Mouse (Mus musculus) intestine, postnatal 0 days (tissue): ENCODE data around the gene Nol4l. TPM values are rescaled to one million over a fixed set of nuclear protein-coding genes. Genes with fewer than 3 reads are reported as not detected.

Experiments used
- ATAC-seq: fragments of 200-750 bp; cut with Nextera tagmentation; 2 replicates; pipeline ENCODE4 v1.8.0; 2017; ENCODE audit warnings: mild to moderate bottlenecking, moderate TSS enrichment, moderate library complexity
- H3K27ac ChIP-seq: fragments of 300-500 bp; sonication (generic); 2 replicates; pipeline ENCODE4 v1.5.1; 2014; ENCODE audit warnings: mild to moderate bottlenecking, low read depth, low read length, moderate library complexity
- H3K27me3 ChIP-seq: fragments of 300-500 bp; sonication (generic); replicated peaks from 2 replicates; pipeline ENCODE4 v1.6.1; 2014; ENCODE audit warnings: low read length, mixed read lengths; ENCODE audit not compliant: control insufficient read depth, insufficient read depth
- H3K36me3 ChIP-seq: fragments of 300-500 bp; sonication (generic); 2 replicates; pipeline ENCODE4 v1.6.1; 2014; ENCODE audit warnings: mild to moderate bottlenecking, moderate library complexity; ENCODE audit not compliant: control insufficient read depth, insufficient read depth
- H3K4me1 ChIP-seq: fragments of 300-500 bp; sonication (generic); replicated peaks from 2 replicates; pipeline ENCODE4 v1.6.1; 2014; ENCODE audit warnings: antibody characterized with exemption, low read length, mixed read lengths; ENCODE audit not compliant: control insufficient read depth, insufficient read depth
- H3K4me2 ChIP-seq: fragments of 300-500 bp; sonication (generic); replicated peaks from 2 replicates; pipeline ENCODE4 v1.6.1; 2014; ENCODE audit warnings: low read depth, mild to moderate bottlenecking, moderate library complexity
- H3K4me3 ChIP-seq: fragments of 300-500 bp; sonication (generic); 2 replicates; pipeline ENCODE4 v1.5.1; 2014; ENCODE audit warnings: low read depth, low read length
- H3K9ac ChIP-seq: fragments of 300-500 bp; sonication (generic); 2 replicates; pipeline ENCODE4 v1.6.1; 2014; ENCODE audit warnings: mild to moderate bottlenecking, low read depth, low read length
- H3K9me3 ChIP-seq: fragments of 300-500 bp; sonication (generic); 2 replicates; pipeline ENCODE4 v1.6.1; 2016; ENCODE audit warnings: mixed run types; ENCODE audit not compliant: control insufficient read depth
- CTCF ChIP-seq: sonication (generic); IDR thresholded peaks from 2 replicates; pipeline ENCODE4 v1.5.1; 2016; ENCODE audit warnings: low read depth, mild to moderate bottlenecking, control low read depth, antibody characterized with exemption, moderate library complexity
- WGBS: fragments of 180-500 bp; shearing (Covaris S2); extraction: QIAGEN DNeasy Blood & Tissue Kit; methylation state at CpG from one replicate; pipeline ENCODE4 v1.1.7; 2014; 5-methylcytosine and 5-hydroxymethylcytosine counted together
- polyA plus RNA-seq: library from polyadenylated mRNA; unstranded; fragments of >200 nt; fragmentation: Nextera tagmentation; extraction: Ambion mirVana; gene quantifications from 2 replicates; pipeline ENCODE4 v1.2.1, GENCODE M21; 2015

Gene Nol4l
- polyA plus RNA-seq, 1 experiment from 2014 or later, result 21.9 TPM

GRCm38 (mm10) chr2:153425998-153426670 lies 103.6 kb downstream of the Nol4l start:
- TF ChIP-seq CTCF, result no peak
- H3K4me3 ChIP-seq, result no peak overlapping the region
- H3K9ac ChIP-seq, result no peak overlapping the region
- peak overlapping the region; percentile 95 for H3K27ac ChIP-seq
- H3K4me1 ChIP-seq, result peaks cover 25% of the 10 kb centered on the region
- ATAC-seq, result no peak
- H3K27me3 ChIP-seq, result no peaks in the 10 kb centered on the region
- WGBS, result 45% methylated on average over 9 of the region's 9 CpGs
- H3K36me3 ChIP-seq, result peaks cover 22% of the 10 kb centered on the region; the same call in 1 of the 2 replicates
- peak overlapping the region; percentile 32 for H3K4me2 ChIP-seq
- no peaks in the 10 kb centered on the region for H3K9me3 ChIP-seq

GRCm38 (mm10) chr2:153425124-153425844 lies 104.5 kb downstream of the Nol4l start:
- no peak for TF ChIP-seq CTCF
- Histone ChIP-seq H3K36me3 (peaks cover 21% of the 10 kb centered on the region), H3K9ac (no peak overlapping the region), H3K27ac (peak overlapping the region; percentile 95), H3K4me1 (peaks cover 25% of the 10 kb centered on the region), H3K4me2 (peak overlapping the region; percentile 32), H3K9me3 (no peaks in the 10 kb centered on the region), H3K4me3 (no peak overlapping the region), H3K27me3 (no peaks in the 10 kb centered on the region)
- WGBS, result 41% methylated on average over 4 of the region's 4 CpGs
- ATAC-seq, result peak; percentile 94

- peak overlapping the region; percentile 95 for H3K27ac ChIP-seq
- H3K36me3 ChIP-seq, result peaks cover 21% of the 10 kb centered on the region
- peak; percentile 6; the same call in 1 of the 2 replicates for ATAC-seq
- H3K4me2 ChIP-seq, result peak overlapping the region; percentile 32
- H3K9ac ChIP-seq, result no peak overlapping the region
- no peaks in the 10 kb centered on the region for H3K27me3 ChIP-seq
- TF ChIP-seq CTCF, result no peak
- 33% methylated on average over 8 of the region's 8 CpGs for WGBS
- no peak overlapping the region for H3K4me3 ChIP-seq
- H3K4me1 ChIP-seq, result peaks cover 22% of the 10 kb centered on the region
- H3K9me3 ChIP-seq, result no peaks in the 10 kb centered on the region
These were observed 105.2 kb downstream of the Nol4l start for GRCm38 (mm10) chr2:153424557-153424956.

- H3K4me3 ChIP-seq, result no peak overlapping the region
- 83% methylated on average over 3 of the region's 3 CpGs for WGBS
- H3K27me3 ChIP-seq, result no peaks in the 10 kb centered on the region
- no peak overlapping the region for H3K9ac ChIP-seq
- peaks cover 22% of the 10 kb centered on the region; the same call in 1 of the 2 replicates for H3K4me1 ChIP-seq
- TF ChIP-seq CTCF, result no peak
- ATAC-seq, result no peak
- H3K36me3 ChIP-seq, result peaks cover 33% of the 10 kb centered on the region
- H3K9me3 ChIP-seq, result no peaks in the 10 kb centered on the region
- H3K4me2 ChIP-seq, result no peak overlapping the region
- H3K27ac ChIP-seq, result 0 out of 2 replicates have a peak overlapping the region, but pooled peaks have one; percentile 15
These were observed 106.7 kb downstream of the Nol4l start for GRCm38 (mm10) chr2:153423113-153423512.

GRCm38 (mm10) chr2:153422051-153422450 lies 107.7 kb downstream of the Nol4l start:
- Histone ChIP-seq H3K27ac (no peak overlapping the region), H3K9ac (no peak overlapping the region), H3K4me2 (no peak overlapping the region), H3K4me1 (peaks cover 22% of the 10 kb centered on the region; the same call in 1 of the 2 replicates), H3K4me3 (no peak overlapping the region), H3K9me3 (no peaks in the 10 kb centered on the region), H3K27me3 (no peaks in the 10 kb centered on the region), H3K36me3 (peaks cover 39% of the 10 kb centered on the region)
- WGBS, result 49% methylated on average over 5 of the region's 5 CpGs
- ATAC-seq, result no peak
- no peak for TF ChIP-seq CTCF

GRCm38 (mm10) chr2:153421233-153421632 lies 108.5 kb downstream of the Nol4l start:
- Histone ChIP-seq H3K9me3 (no peaks in the 10 kb centered on the region), H3K4me3 (no peak overlapping the region), H3K4me2 (no peak overlapping the region), H3K4me1 (peaks cover 21% of the 10 kb centered on the region; the same call in 1 of the 2 replicates), H3K27ac (no peak overlapping the region), H3K36me3 (peaks cover 47% of the 10 kb centered on the region), H3K9ac (no peak overlapping the region), H3K27me3 (no peaks in the 10 kb centered on the region)
- peak; percentile 66 for TF ChIP-seq CTCF
- no peak for ATAC-seq
